ENCODE assay signal across 20 mouse cellular contexts in genomic region chr1:90769301-90769700, GRCm38 (mm10).
DNase-seq lines count a peak whose midpoint lies in the region; ATAC-seq and TF ChIP-seq lines count a peak whose summit lies in the region.
"Had no signal": no experiment of that assay in that cellular context is flagged by ENCODE, and none has a peak within 500 bp of the region (broad histone marks: within the 10 kb centered on the region; RNA-seq: fewer than 3 reads in every experiment).

No protein-coding gene starts in this region.

- H3K4me2 ChIP-seq in embryonic facial prominence, embryonic 13.5 days: no peak overlapping the region
- no peak overlapping the region for H3K4me2 ChIP-seq in lung, embryonic 15.5 days
- H3K4me2 ChIP-seq in intestine, embryonic 16.5 days (ENCODE audit: low read depth, low read length): no peak overlapping the region
- H3K4me2 ChIP-seq in stomach, postnatal 0 days (replicated peaks; ENCODE audit: low read depth): no peak overlapping the region
- H3K4me2 ChIP-seq: forebrain, embryonic 12.5 days; heart, embryonic 13.5 days had no signal

- DNase-seq in embryonic facial prominence, embryonic 10.5 days (ENCODE audit: low spot score): no peak
- DNase-seq in lung, postnatal 10 days: no peak
- DNase-seq in stomach, postnatal 0 days (ENCODE audit: low spot score): peak; percentile 62
- DNase-seq in ovary, postnatal 36 days (ENCODE audit: low spot score): no peak
- no peak for DNase-seq in left cerebral cortex, adult 9 months (ENCODE audit: low spot score in 2 of 2)
- DNase-seq: adrenal gland, adult 8-10 months; adrenal gland, postnatal 36 days; B cell, adult 2 months; cerebellum, adult 2 months; cerebellum, postnatal 10 days; forebrain, postnatal 0 days; gastrocnemius, postnatal 14 days; heart, postnatal 36 days had no signal

- ATAC-seq in embryonic facial prominence, embryonic 13.5 days (ENCODE audit: insufficient number of reproducible peaks, insufficient read depth, low FRiP score, low TSS enrichment, low read depth): no peak
- ATAC-seq in lung, embryonic 15.5 days (ENCODE audit: borderline replicate concordance, extremely low read depth, low FRiP score, low TSS enrichment): no peak
- no peak for ATAC-seq in intestine, embryonic 16.5 days
- peak; percentile 80 for ATAC-seq in stomach, postnatal 0 days (ENCODE audit: low FRiP score, low TSS enrichment)
- ATAC-seq: CD4-positive, CD25-positive, alpha-beta regulatory T cell, adult 4 months; forebrain, postnatal 0 days had no signal

- H3K27ac ChIP-seq in embryonic facial prominence, embryonic 13.5 days: peak overlapping the region; percentile 79
- no peak overlapping the region for H3K27ac ChIP-seq in embryonic facial prominence, embryonic 10.5 days (replicated peaks)
- H3K27ac ChIP-seq in lung, embryonic 15.5 days: peak overlapping the region; percentile 78
- peak overlapping the region; percentile 64 for H3K27ac ChIP-seq in intestine, embryonic 16.5 days (ENCODE audit: low read length)
- H3K27ac ChIP-seq in stomach, postnatal 0 days (replicated peaks): peak overlapping the region; percentile 84
- H3K27ac ChIP-seq: forebrain, embryonic 12.5 days had no signal

- H3K27me3 ChIP-seq in embryonic facial prominence, embryonic 13.5 days: no peaks in the 10 kb centered on the region
- no peaks in the 10 kb centered on the region for H3K27me3 ChIP-seq in embryonic facial prominence, embryonic 10.5 days (replicated peaks; ENCODE audit: low read depth, poor library complexity, severe bottlenecking)
- H3K27me3 ChIP-seq in lung, embryonic 15.5 days: no peaks in the 10 kb centered on the region
- H3K27me3 ChIP-seq in intestine, embryonic 16.5 days (replicated peaks; ENCODE audit: control insufficient read depth, insufficient read depth, low read length): no peaks in the 10 kb centered on the region
- no peaks in the 10 kb centered on the region for H3K27me3 ChIP-seq in stomach, postnatal 0 days (ENCODE audit: control insufficient read depth, insufficient read depth, low read length)
- H3K27me3 ChIP-seq: forebrain, embryonic 12.5 days; heart, embryonic 13.5 days had no signal

- H3K4me1 ChIP-seq in embryonic facial prominence, embryonic 13.5 days: peaks cover 28% of the 10 kb centered on the region
- H3K4me1 ChIP-seq in embryonic facial prominence, embryonic 10.5 days: peaks cover 12% of the 10 kb centered on the region; the same call in 1 of the 2 replicates
- peaks cover 16% of the 10 kb centered on the region for H3K4me1 ChIP-seq in lung, embryonic 15.5 days
- peaks cover 10% of the 10 kb centered on the region for H3K4me1 ChIP-seq in intestine, embryonic 16.5 days (ENCODE audit: control insufficient read depth, insufficient read depth, low read length)
- H3K4me1 ChIP-seq in stomach, postnatal 0 days (replicated peaks; ENCODE audit: control insufficient read depth, insufficient read depth): peaks cover 3% of the 10 kb centered on the region; the same call in 1 of the 2 replicates
- H3K4me1 ChIP-seq: forebrain, embryonic 12.5 days had no signal

- no peak for TF ChIP-seq EP300 in stomach, postnatal 0 days (optimal IDR thresholded peaks at IDR 0.05)

- WGBS in embryonic facial prominence, embryonic 13.5 days: 52% methylated on average over 7 of the region's 7 CpGs
- WGBS in embryonic facial prominence, embryonic 10.5 days: 66% methylated on average over 7 of the region's 7 CpGs
- WGBS in lung, embryonic 15.5 days: 27% methylated on average over 7 of the region's 7 CpGs
- 29% methylated on average over 7 of the region's 7 CpGs for WGBS in intestine, embryonic 16.5 days
- 12% methylated on average over 7 of the region's 7 CpGs for WGBS in stomach, postnatal 0 days

- H3K9ac ChIP-seq in embryonic facial prominence, embryonic 13.5 days: no peak overlapping the region
- no peak overlapping the region for H3K9ac ChIP-seq in lung, embryonic 15.5 days
- H3K9ac ChIP-seq in intestine, embryonic 16.5 days (ENCODE audit: low read depth, low read length): no peak overlapping the region
- no peak overlapping the region for H3K9ac ChIP-seq in stomach, postnatal 0 days (ENCODE audit: low read length)
- H3K9ac ChIP-seq: forebrain, embryonic 12.5 days; forebrain, postnatal 0 days; heart, embryonic 13.5 days had no signal

- TF ChIP-seq CTCF in stomach, postnatal 0 days (IDR thresholded peaks at IDR 0.05; ENCODE audit: low read depth): no peak

- no peaks in the 10 kb centered on the region for H3K9me3 ChIP-seq in embryonic facial prominence, embryonic 13.5 days
- no peaks in the 10 kb centered on the region for H3K9me3 ChIP-seq in embryonic facial prominence, embryonic 10.5 days
- H3K9me3 ChIP-seq in lung, embryonic 15.5 days: no peaks in the 10 kb centered on the region
- no peaks in the 10 kb centered on the region for H3K9me3 ChIP-seq in intestine, embryonic 16.5 days (ENCODE audit: control insufficient read depth, low read length)
- no peaks in the 10 kb centered on the region for H3K9me3 ChIP-seq in stomach, postnatal 0 days (ENCODE audit: control insufficient read depth, low read length)
- H3K9me3 ChIP-seq: forebrain, embryonic 12.5 days; heart, embryonic 13.5 days had no signal

- H3K36me3 ChIP-seq in embryonic facial prominence, embryonic 13.5 days: peaks cover 68% of the 10 kb centered on the region
- no peaks in the 10 kb centered on the region for H3K36me3 ChIP-seq in embryonic facial prominence, embryonic 10.5 days (replicated peaks)
- peaks cover 31% of the 10 kb centered on the region for H3K36me3 ChIP-seq in lung, embryonic 15.5 days
- H3K36me3 ChIP-seq in intestine, embryonic 16.5 days (ENCODE audit: control insufficient read depth, insufficient read depth, low read length): peaks cover 3% of the 10 kb centered on the region; the same call in 1 of the 2 replicates
- H3K36me3 ChIP-seq in stomach, postnatal 0 days (ENCODE audit: control insufficient read depth, insufficient read depth, low read length): peaks cover 3% of the 10 kb centered on the region; the same call in 1 of the 2 replicates
- H3K36me3 ChIP-seq: forebrain, embryonic 12.5 days; G1E had no signal

- no peak overlapping the region for H3K4me3 ChIP-seq in embryonic facial prominence, embryonic 13.5 days
- H3K4me3 ChIP-seq in embryonic facial prominence, embryonic 10.5 days: no peak overlapping the region
- H3K4me3 ChIP-seq in lung, embryonic 15.5 days: no peak overlapping the region
- no peak overlapping the region for H3K4me3 ChIP-seq in intestine, embryonic 16.5 days (ENCODE audit: low read length)
- H3K4me3 ChIP-seq in stomach, postnatal 0 days (ENCODE audit: low read depth, low read length): no peak overlapping the region
- H3K4me3 ChIP-seq: forebrain, embryonic 12.5 days; heart, embryonic 13.5 days had no signal
